Mouse (Mus musculus): ENCODE data around the gene Armcx2. TPM values are rescaled to one million over a fixed set of nuclear protein-coding genes. Genes with fewer than 3 reads are reported as not detected.
"Not testable (repeated sequence)": the region's sequence is repeated elsewhere in the genome, so short reads cannot be mapped to it uniquely, and the experiment has no call there.

Armcx2 gene
- 104 and 128 TPM in 2 replicates for total RNA-seq (2014; rRNA removed)
- 57.4 and 70.4 TPM in 2 replicates for polyA plus RNA-seq (2015; fragmentation: Nextera tagmentation; extraction: Ambion mirVana)

DNA sequence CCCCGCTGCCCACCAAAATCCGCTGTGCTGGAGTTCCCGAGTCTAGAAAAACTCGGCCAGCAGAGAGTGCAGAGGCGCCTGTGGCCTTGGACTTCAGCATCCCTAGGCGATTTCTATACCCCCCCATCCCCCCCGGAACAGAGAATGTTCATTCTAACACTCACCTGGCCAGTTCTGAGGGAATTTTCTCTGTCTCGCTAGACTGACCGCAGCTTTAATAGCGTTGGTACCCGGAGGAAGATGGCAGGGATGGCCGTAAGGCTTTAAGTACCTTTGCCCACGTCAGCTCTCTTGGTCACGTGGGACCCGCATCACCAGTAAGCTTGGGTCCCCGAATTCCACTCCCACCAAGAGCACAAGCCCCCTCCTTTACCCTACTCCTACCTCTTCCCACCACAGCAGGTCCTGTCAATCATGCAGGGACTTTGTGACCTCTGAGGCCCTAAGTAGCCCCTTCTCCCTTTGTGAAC is at the start of gene Armcx2:
Gene Armcx2 (minus strand): TSS at position 467 of the 470 bp plus-strand sequence.
- ATAC-seq: peak; percentile 92
- DNase-seq: peak; percentile 84
- H3K4me3 ChIP-seq (ENCODE audit: low read depth, low read length): peak within 1 kb of the TSS; percentile 53
- peaks cover 12% of the 10 kb centered on the region for H3K36me3 ChIP-seq (ENCODE audit: insufficient read depth)
- WGBS: 26% methylated on average over 16 of the region's 16 CpGs
- H3K4me1 ChIP-seq (ENCODE audit: insufficient read depth): no peaks in the 10 kb centered on the region
- TF ChIP-seq CTCF (IDR thresholded peaks at IDR 0.05; ENCODE audit: low read depth): no peak
- H3K4me2 ChIP-seq (ENCODE audit: low read depth): peak within 1 kb of the TSS; percentile 49
- peak within 1 kb of the TSS; percentile 65 for H3K9ac ChIP-seq
- H3K9me3 ChIP-seq (ENCODE audit: low read length): no peaks in the 10 kb centered on the region
- H3K27ac ChIP-seq (ENCODE audit: low read depth, low read length): peak within 1 kb of the TSS; percentile 87
- H3K27me3 ChIP-seq (ENCODE audit: insufficient read depth, low read length): no peaks in the 10 kb centered on the region

DNA sequence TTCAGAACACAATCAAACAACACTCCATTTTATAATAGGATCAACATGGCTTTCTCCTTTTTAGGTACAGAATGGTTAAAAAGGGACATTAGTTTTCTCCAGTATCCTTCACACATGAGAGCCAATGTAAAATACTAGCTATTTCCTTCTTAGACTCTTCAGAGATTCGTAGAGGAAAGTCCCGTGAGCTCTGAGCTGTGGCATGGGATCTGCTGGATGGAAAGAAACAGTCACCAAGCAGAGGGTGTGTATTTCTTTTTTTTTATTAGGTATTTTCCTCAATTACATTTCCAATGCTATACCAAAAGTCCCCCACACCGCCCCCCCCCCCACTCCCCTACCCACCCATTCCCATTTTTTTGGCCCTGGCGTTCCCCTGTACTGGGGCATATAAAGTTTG is 40.6 kb upstream of the Armcx2 start:
- no peak for ATAC-seq
- DNase-seq: no peak
- no peaks in the 10 kb centered on the region for H3K4me1 ChIP-seq (ENCODE audit: insufficient read depth)
- H3K27ac ChIP-seq (ENCODE audit: low read depth, low read length): no peak overlapping the region
- no peak overlapping the region for H3K4me2 ChIP-seq (ENCODE audit: low read depth)
- TF ChIP-seq CTCF (IDR thresholded peaks at IDR 0.05; ENCODE audit: low read depth): no peak
- H3K4me3 ChIP-seq (ENCODE audit: low read depth, low read length): no peak overlapping the region
- H3K27me3 ChIP-seq (ENCODE audit: insufficient read depth, low read length): no peaks in the 10 kb centered on the region
- H3K9me3 ChIP-seq (ENCODE audit: low read length): no peaks in the 10 kb centered on the region
- WGBS: 86% methylated on average over 3 of the region's 4 CpGs
- H3K36me3 ChIP-seq (ENCODE audit: insufficient read depth): no peaks in the 10 kb centered on the region
- H3K9ac ChIP-seq: no peak overlapping the region

DNA sequence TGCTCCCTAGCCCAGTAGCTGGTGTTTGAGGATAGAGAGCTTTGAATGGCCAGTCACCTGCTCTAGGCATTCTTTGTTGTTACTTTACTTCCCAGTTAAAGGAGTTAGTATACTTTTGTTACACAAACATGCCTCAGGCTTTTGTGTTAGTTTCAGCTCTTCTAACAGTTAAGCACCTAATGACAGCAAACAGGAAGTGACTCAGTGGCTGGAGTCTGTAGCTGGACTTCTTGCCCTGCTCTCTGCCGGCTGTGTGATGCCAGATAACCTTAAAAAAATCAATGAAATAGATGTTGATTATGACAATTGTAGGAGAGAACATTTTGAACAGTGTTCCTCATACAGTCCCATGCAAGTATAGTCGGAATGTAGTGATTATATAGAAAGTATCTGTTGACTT is 35.4 kb upstream of the Armcx2 start:
- Histone ChIP-seq H3K27me3 (ENCODE audit: insufficient read depth, low read length) (no peaks in the 10 kb centered on the region), H3K36me3 (ENCODE audit: insufficient read depth) (no peaks in the 10 kb centered on the region), H3K4me3 (ENCODE audit: low read depth, low read length) (no peak overlapping the region), H3K9me3 (ENCODE audit: low read length) (no peaks in the 10 kb centered on the region), H3K4me2 (ENCODE audit: low read depth) (no peak overlapping the region), H3K4me1 (ENCODE audit: insufficient read depth) (no peaks in the 10 kb centered on the region), H3K27ac (ENCODE audit: low read depth, low read length) (no peak overlapping the region), H3K9ac (no peak overlapping the region)
- 72% methylated on average over 2 of the region's 2 CpGs for WGBS
- TF ChIP-seq CTCF (IDR thresholded peaks at IDR 0.05; ENCODE audit: low read depth): no peak
- no peak for ATAC-seq
- no peak for DNase-seq

DNA sequence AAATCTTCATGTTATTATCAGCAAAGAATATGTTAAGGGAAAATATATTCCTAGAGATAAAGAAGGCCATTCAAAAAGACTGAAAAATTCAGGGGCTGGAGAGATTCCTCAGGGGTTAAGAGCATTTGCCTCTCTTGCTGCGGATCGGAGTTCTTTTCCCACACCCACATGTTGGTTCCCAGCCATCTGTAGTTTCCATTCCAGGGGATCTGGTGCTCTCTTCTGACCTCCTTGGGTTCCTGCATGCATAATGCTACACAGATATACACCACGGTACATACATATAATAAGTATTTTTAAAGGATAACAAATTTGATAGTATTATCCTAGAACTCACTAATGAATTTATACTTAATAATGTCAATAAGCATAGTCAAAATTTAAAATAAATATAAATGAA is 21.5 kb upstream of the Armcx2 start:
- 64% methylated on average over 3 of the region's 3 CpGs for WGBS
- Histone ChIP-seq H3K27ac (ENCODE audit: low read depth, low read length) (no peak overlapping the region), H3K36me3 (ENCODE audit: insufficient read depth) (no peaks in the 10 kb centered on the region), H3K4me2 (ENCODE audit: low read depth) (no peak overlapping the region), H3K9ac (no peak overlapping the region), H3K4me1 (ENCODE audit: insufficient read depth) (no peaks in the 10 kb centered on the region), H3K4me3 (ENCODE audit: low read depth, low read length) (no peak overlapping the region), H3K9me3 (ENCODE audit: low read length) (no peaks in the 10 kb centered on the region), H3K27me3 (ENCODE audit: insufficient read depth, low read length) (no peaks in the 10 kb centered on the region)
- no peak for ATAC-seq
- DNase-seq: no peak
- no peak for TF ChIP-seq CTCF (IDR thresholded peaks at IDR 0.05; ENCODE audit: low read depth)

DNA sequence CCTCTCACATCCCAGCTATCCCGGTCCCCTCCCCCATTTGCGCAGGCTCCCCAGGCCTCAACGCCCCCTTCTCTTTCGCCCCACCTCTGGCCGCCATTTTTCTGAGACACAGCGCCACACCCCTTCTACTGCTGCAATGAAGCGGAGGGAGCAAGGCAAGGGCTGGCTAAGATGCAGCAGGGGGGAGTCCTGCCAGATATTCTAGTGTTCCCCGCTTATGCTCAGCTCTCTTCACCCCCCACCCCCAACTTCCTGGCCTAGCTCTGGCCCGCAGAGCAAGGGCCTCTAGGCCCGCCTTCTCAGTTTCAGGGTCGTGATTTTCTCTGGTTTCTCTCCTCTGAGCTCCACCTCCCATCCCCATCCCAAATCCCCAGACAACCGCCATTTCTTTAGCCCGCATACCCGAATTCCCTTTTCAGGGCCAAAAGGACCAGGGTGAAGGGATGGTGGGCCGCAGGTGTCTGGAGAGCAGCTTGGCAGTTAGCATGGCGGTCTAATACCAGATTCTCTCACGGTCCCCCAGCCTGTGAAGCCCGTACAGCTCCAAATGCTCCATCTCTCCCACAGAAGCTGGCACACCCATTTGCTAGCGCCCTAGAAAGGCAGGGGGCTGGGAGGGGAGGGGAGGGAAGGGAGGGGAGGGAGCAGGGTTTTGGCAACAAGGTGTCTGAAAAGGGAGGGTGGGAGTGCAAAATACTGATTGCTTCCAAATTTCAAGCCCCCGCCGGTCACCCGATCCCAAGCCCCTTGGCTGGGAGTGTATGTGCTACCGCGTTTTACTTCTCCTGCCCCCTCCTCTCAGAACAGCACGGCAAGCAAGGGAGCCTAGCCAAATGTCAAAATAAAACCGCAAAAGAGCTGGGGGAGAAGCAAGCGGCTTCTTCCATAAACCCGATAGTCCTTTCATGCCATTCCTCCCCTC is 927 bp downstream of the Armcx2 start:
- TF ChIP-seq CTCF (IDR thresholded peaks at IDR 0.05; ENCODE audit: low read depth): peak; percentile 28
- H3K36me3 ChIP-seq (ENCODE audit: insufficient read depth): peaks cover 12% of the 10 kb centered on the region
- peak overlapping the region; percentile 53 for H3K4me3 ChIP-seq (ENCODE audit: low read depth, low read length)
- ATAC-seq (peak; percentile 86), DNase-seq (peak; percentile 72)
- no peaks in the 10 kb centered on the region for H3K9me3 ChIP-seq (ENCODE audit: low read length)
- H3K4me2 ChIP-seq (ENCODE audit: low read depth): peak overlapping the region; percentile 49
- peak overlapping the region; percentile 65 for H3K9ac ChIP-seq
- no peaks in the 10 kb centered on the region for H3K27me3 ChIP-seq (ENCODE audit: insufficient read depth, low read length)
- H3K27ac ChIP-seq (ENCODE audit: low read depth, low read length): peak overlapping the region; percentile 87
- 30% methylated on average over 28 of the region's 28 CpGs for WGBS
- no peaks in the 10 kb centered on the region for H3K4me1 ChIP-seq (ENCODE audit: insufficient read depth)

DNA sequence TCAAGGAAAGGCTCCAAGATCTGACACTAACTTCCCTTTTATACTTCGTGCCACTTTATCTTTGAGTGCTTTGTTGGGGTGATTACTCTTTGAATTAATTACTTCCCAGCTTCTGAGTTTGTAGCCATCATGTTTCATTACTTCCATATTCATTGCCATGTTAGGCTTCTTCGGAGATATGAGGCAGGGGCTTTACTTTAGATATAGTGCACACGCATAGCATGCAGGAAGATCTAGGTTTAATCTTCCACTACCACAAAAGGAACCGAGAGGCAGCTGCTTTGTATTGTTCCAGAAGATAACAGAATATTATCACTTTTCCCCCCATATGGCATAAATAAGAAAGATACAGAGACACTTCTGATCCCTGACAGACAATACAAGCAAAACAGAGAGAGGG is 21.3 kb downstream of the Armcx2 start:
- TF ChIP-seq CTCF (IDR thresholded peaks at IDR 0.05; ENCODE audit: low read depth): no peak
- no peak for ATAC-seq
- Histone ChIP-seq H3K4me3 (ENCODE audit: low read depth, low read length) (no peak overlapping the region), H3K9ac (no peak overlapping the region), H3K36me3 (ENCODE audit: insufficient read depth) (no peaks in the 10 kb centered on the region), H3K27me3 (ENCODE audit: insufficient read depth, low read length) (no peaks in the 10 kb centered on the region), H3K4me2 (ENCODE audit: low read depth) (no peak overlapping the region), H3K4me1 (ENCODE audit: insufficient read depth) (no peaks in the 10 kb centered on the region), H3K27ac (ENCODE audit: low read depth, low read length) (no peak overlapping the region), H3K9me3 (ENCODE audit: low read length) (no peaks in the 10 kb centered on the region)
- no peak for DNase-seq
- WGBS: 75% methylated on average over 4 of the region's 4 CpGs

DNA sequence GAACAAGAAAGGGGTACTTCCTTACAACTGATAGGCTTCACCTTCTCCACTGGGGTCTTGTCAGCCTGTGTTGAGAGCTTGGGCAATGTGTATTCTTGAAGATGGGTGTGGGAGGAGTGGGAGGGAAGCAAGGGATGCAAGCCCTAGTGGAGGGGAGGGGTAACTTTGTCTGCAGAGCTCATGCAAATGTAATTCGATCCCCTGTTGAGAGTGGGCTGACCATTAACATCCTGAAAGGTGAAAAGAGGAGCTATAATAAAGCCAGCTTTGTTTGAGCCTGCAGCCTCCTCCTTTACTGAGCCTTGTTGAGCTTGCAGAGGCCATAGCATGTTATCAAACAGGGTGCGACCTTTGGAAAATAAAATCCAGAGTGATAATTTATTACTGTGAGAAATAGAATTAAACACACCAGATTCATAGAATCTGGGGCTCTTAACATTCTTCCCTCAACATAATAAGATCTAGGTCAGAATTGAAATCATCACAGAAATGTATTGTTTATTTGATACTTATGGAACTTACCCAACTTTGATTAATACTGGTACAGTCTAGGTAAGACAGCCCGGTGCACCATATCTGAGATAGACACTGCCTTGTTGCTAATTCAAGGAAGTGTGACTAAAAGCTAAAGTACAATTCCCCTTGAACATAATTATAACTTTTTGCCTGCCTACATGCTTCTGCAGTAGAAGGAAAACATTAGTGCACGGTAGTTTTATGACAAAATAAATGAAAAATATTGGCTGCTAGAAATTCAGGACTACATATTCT is 45.4 kb downstream of the Armcx2 start:
- not testable (repeated sequence) for H3K27ac ChIP-seq (ENCODE audit: low read depth, low read length); ATAC-seq; H3K27me3 ChIP-seq (ENCODE audit: insufficient read depth, low read length); H3K4me2 ChIP-seq (ENCODE audit: low read depth); H3K9ac ChIP-seq; H3K4me1 ChIP-seq (ENCODE audit: insufficient read depth); H3K36me3 ChIP-seq (ENCODE audit: insufficient read depth); H3K9me3 ChIP-seq (ENCODE audit: low read length); DNase-seq; H3K4me3 ChIP-seq (ENCODE audit: low read depth, low read length)
- WGBS: 36% methylated on average over 4 of the region's 4 CpGs
